Mouse (Mus musculus) brown adipose tissue, adult 24 weeks (tissue): Measurements from ENCODE around the gene H60b. TPM values are rescaled to one million over a fixed set of nuclear protein-coding genes. Genes with fewer than 3 reads are reported as not detected.
"Not testable (repeated sequence)": the region's sequence is repeated elsewhere in the genome, so short reads cannot be mapped to it uniquely, and the experiment has no call there.

Source experiments
- H3K27ac ChIP-seq: fragments of 200-500 bp; replicated peaks from 2 replicates; pipeline ENCODE4 v1.5.1; 2012; ENCODE audit warnings: low read depth, mild to moderate bottlenecking, low read length
- H3K4me1 ChIP-seq: fragments of 200-500 bp; 2 replicates; pipeline ENCODE4 v1.6.1; 2012; ENCODE audit warnings: low read length, mixed read lengths; ENCODE audit not compliant: control insufficient read depth, insufficient read depth, insufficient read length
- H3K4me3 ChIP-seq: fragments of 200-500 bp; 2 replicates; pipeline ENCODE4 v1.5.1; 2012; ENCODE audit warnings: low read depth, mild to moderate bottlenecking, low read length, moderate library complexity; ENCODE audit not compliant: insufficient read depth
- polyA plus RNA-seq: library from polyadenylated mRNA; stranded (reverse); fragments of >200 nt; gene quantifications from 2 replicates; pipeline ENCODE4 v1.2.4, GENCODE M21; 2012; ENCODE audit not compliant: missing spikeins, insufficient read depth, insufficient read length

H60b gene
- polyA plus RNA-seq, 1 experiment: 0.95 TPM

- Histone ChIP-seq H3K4me3 (no peak overlapping the region), H3K27ac (no peak overlapping the region), H3K4me1 (no peaks in the 10 kb centered on the region; the same call in 1 of the 2 replicates)
Observed at GRCm38 (mm10) chr10:22154871-22155799, 3.3 kb upstream of the H60b start.

- no peaks in the 10 kb centered on the region for H3K4me1 ChIP-seq
- H3K27ac ChIP-seq: no peak overlapping the region
- no peak overlapping the region for H3K4me3 ChIP-seq
Observed at GRCm38 (mm10) chr10:22159131-22159561, 760 bp downstream of the H60b start.

- Histone ChIP-seq H3K4me1 (no peaks in the 10 kb centered on the region), H3K4me3 (no peak overlapping the region), H3K27ac (no peak overlapping the region)
Observed at GRCm38 (mm10) chr10:22159581-22160140, 1.3 kb downstream of the H60b start.

GRCm38 (mm10) chr10:22163279-22163678, 4.9 kb downstream of the H60b start:
- not testable (repeated sequence) for H3K4me1 ChIP-seq, H3K4me3 ChIP-seq, H3K27ac ChIP-seq

- H3K4me1 ChIP-seq, H3K27ac ChIP-seq, H3K4me3 ChIP-seq: not testable (repeated sequence)
Observed at GRCm38 (mm10) chr10:22163705-22164583, 5.6 kb downstream of the H60b start.

GRCm38 (mm10) chr10:22165328-22166003, 7.1 kb downstream of the H60b start:
- not testable (repeated sequence) for H3K4me1 ChIP-seq, H3K4me3 ChIP-seq, H3K27ac ChIP-seq

- H3K4me3 ChIP-seq, H3K4me1 ChIP-seq, H3K27ac ChIP-seq: not testable (repeated sequence)
Observed at GRCm38 (mm10) chr10:22166025-22166424, 7.6 kb downstream of the H60b start.

GRCm38 (mm10) chr10:22167061-22167460, 8.7 kb downstream of the H60b start:
- H3K27ac ChIP-seq, H3K4me1 ChIP-seq: not testable (repeated sequence)

GRCm38 (mm10) chr10:22169116-22169515, 10.7 kb downstream of the H60b start:
- not testable (repeated sequence) for H3K4me3 ChIP-seq, H3K27ac ChIP-seq, H3K4me1 ChIP-seq

More at GRCm38 (mm10) chr10:22167061-22167460, 8.7 kb downstream of the H60b start:
- not testable (repeated sequence) for H3K4me3 ChIP-seq

GRCm38 (mm10) chr10:22172431-22173334, 14.3 kb downstream of the H60b start:
- H3K4me3 ChIP-seq, H3K27ac ChIP-seq, H3K4me1 ChIP-seq: not testable (repeated sequence)

GRCm38 (mm10) chr10:22173335-22174189, 15.2 kb downstream of the H60b start:
- H3K4me3 ChIP-seq, H3K4me1 ChIP-seq, H3K27ac ChIP-seq: not testable (repeated sequence)

GRCm38 (mm10) chr10:22174190-22174487, 15.8 kb downstream of the H60b start:
- not testable (repeated sequence) for H3K27ac ChIP-seq, H3K4me1 ChIP-seq, H3K4me3 ChIP-seq

GRCm38 (mm10) chr10:22176515-22176914, 18.1 kb downstream of the H60b start:
- not testable (repeated sequence) for H3K27ac ChIP-seq, H3K4me1 ChIP-seq, H3K4me3 ChIP-seq
